Mouse (Mus musculus) left cerebral cortex, adult 11 months (tissue): ENCODE results near the gene Btbd19.

Experiments used
- DNase-seq: peaks from one replicate; pipeline ENCODE4 v3.0.0; 2022; ENCODE audit warnings: low spot score

The Btbd19 gene

DNA sequence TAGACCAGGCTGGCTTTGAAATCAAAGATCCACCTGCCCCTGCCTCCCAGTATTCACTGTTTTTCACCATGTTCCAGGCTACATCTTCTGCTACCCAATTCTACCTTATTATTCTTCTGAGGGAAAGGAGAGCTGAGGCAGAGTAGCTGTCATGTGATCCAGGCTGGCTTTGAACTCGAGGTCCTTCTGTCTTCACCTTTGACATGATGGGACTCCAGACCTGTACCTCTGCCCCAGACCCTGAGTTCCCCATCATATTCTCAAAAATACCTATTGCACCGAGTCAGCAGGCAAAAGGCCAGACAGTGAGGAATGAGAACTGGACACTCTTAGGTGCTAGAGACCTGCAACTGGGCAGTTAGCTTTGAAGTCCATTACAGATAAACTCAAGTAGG lies 9.1 kb upstream of the Btbd19 start:
- DNase-seq, result no peak

DNA sequence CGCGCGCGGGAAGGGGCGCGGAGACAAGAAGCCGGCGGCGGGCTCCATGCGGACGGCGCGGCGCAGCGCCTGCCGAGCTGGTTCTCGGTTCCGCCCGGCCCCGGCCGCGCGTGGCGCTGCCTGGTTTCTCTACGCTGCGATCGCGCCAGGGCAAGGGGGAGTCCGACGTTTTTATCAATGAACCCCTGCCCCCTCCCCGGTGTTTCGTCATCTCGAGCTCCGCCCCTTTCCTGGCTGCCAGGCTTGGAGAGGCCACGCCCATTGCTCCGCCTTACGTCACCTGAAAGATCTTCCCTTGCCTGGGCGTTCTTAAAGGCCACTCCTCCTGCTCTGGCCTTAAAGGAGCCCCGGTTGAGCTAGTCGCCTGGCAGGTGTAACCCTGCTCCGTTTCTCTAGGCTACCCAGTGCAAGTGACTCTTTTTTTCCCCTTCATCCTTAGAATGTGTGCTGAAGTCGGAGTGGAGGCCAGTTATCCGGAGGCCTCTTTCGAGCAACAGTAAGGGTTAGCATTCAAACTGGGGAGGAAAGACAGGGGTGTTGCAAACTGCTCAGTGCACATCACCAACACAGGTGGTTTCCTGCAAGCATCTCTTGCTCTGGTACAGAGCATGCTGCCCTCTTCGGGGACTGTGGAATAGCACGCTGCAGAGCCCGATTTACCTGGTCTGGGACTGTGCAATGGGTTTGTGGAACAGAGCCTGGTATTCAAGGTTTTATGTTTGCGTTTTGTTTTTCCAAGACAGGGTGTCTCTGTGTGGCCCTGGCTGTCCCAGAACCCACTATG lies 8.5 kb upstream of the Btbd19 start, which contains the start of gene Plk3:
Gene Plk3 (minus strand): TSS at position 147 of the 784 bp plus-strand sequence.
- DNase-seq, result peak; percentile 95

DNA sequence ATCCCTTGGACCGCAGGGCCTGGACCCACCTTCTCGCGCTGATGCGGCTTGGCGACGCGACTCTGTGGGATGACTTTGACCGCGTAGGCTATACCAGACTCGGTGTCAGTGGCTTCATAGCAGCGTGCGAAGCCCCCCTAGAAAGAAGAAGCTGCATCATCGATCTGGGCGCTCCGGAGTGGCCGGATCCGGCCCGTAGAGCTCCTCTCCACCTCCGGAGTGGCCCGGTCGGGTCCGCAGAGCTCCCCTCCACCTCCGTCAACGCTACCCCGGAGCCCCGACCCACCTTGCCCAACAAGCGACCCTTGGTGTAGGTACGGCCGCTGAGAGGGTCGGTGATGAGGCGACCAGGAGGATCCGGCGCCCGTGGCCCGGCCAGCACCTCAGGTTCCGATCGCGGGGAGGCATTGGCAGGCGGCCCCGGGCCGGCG lies 7.9 kb upstream of the Btbd19 start:
- no peak for DNase-seq

DNA sequence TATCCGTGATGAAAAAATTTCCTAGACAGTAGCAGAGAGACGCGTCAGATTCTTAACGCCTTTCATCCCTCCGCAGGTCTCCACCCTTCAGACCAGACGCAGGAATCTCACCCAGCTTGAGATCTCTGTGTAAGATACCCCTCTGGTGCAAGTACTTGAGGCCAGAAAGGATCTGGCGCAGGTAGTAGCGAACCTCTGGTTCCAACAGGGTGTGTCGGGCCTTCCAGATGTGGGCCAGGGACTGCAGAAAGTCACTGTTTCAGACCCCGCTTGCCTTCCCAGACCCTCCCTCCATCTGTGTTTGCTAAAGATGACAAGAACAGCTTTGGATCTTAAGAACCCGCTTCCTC lies 7.2 kb upstream of the Btbd19 start:
- DNase-seq, result no peak

DNA sequence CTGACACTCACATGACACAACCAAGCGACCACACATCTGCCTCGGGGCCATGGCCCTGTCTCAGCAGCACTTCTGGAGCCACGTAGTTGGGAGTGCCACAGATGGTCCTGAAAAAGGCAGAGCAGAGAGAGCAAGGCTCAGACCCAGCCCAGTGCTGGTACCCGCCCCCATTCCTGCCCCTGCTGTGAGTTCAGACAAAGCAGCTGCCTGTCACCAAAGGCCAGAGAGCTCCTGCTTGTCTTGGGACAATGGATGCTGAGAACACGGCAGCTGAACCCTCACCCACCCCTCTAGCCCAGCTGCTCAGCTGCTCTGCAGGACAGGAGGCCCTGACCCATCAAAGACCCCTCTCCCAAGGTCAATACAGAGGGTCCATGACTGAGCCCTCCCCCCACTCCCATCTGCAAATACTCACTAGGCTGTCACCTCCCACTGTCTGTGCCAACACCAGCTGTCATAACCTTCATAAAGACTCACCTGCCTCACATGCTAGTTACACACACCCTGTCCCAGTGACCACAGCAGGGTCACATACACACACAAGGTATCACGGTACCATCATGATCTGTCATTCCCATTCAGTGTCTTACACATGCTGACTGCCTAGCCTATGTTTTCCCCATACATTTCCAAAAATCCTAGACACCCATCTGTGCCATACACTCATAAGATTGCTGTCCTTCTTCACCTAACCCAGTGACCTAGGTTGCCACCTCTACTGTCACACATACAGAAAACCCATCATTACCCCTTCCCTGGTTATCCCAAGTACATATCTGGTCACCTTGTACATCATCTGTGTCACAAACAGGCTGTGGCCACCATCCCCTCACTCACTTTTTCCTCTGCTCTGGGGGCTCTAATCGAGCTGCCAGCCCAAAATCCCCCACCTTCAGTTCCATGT lies 6.6 kb upstream of the Btbd19 start:
- DNase-seq, result no peak

DNA sequence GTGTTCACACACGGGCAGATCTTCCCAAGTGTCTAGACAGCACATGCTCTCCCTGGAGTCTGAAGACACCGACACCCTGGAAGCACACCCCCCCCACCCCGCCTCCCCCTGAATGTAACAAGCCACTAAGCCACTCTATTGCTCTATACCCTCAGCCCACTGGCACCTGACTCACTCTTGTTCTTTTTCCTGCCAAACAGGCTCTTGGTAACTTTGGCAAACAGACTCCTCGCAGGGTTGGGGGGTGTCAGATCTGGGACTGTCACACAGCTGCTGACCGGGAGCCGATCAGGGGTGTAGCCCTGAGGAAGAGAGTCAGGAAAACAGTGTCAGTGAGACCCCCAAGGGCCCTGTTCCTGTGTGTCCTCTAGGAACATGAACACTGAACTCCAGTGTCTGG lies 5.7 kb upstream of the Btbd19 start:
- no peak for DNase-seq

DNA sequence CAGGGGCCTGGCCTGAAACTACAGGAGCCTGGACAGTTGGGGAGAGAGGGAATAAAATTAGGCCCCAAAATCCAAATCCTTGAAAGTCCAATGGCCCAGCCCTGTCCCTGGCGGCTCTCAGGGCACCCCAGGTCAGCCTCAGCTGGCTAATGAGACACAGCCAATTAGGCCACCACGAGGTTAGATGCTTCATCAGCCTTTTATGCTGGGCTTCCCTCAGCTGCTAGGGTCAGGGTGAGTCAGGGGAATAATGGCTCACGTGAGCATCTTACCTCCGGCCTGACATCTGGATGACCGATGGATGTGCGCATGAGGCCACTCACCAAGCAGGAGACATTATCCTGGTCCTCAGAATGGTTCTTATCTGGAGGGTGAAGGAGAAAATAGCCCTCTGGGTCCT lies 5.3 kb upstream of the Btbd19 start:
- no peak for DNase-seq

DNA sequence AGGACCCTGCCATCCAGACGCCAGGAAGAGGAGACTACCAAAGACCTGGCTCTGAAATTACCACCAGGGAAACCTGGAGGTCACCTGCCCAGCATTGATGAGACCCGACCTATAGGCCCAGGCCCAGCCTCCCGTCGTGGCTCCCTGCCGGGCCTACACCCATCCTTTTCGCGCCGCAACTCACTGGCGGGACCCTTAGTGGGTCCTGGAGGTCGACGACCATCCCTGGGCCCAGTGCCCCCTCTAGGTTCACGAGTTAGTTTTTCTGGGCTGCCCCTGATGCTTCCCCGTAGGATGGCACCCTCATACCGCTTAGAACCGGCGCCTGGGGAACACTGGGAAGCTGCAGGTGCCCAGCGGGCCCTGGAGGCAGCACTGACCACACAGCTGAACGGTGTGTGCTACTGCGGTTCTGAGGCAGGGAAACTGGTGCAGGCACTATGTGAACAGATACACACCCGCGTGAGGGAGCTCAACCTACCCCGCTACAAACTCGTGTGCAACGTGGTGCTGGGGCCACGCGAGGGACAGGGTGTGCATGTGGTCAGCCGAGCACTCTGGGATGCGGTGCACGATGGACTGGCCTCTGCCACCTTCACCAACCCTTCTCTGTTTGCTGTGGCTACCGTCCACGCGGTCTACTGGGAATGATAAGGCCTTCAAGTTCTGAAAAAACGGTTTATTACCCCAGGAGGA lies 2.6 kb upstream of the Btbd19 start:
- DNase-seq, result no peak

DNA sequence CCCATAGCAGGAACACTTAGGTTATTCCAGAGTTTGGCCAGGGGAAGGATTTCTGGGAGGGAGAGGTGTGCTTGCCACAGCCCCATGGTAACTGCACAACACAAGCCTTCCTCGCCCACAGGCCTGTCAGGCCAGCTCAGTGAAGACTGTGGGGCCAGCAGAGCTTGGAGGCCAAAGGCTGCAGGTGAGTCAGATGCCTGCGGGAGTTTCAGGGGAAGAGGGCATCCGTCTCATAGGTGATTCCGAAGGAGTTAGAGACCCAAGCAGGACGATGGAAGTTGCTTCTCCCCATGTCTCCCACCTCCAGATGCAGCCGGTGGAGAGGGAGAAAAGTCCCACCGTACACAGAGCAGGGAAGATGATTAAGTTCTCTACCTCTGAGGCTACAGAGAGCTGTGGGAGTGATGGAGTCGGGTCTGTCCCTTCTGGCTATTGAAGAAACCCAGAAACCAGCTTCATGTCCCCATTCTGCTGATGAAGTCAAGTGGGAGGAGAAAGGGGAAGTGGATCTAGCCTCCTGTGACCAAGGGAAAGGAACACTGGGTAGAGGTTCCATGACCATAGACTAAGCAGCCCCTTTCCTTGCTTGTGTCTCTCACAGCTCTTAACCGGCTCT lies 1.3 kb upstream of the Btbd19 start, which contains the start of gene Tctex1d4:
Gene Tctex1d4 (plus strand): TSS at position 120 of the 616 bp plus-strand sequence.
- no peak for DNase-seq

DNA sequence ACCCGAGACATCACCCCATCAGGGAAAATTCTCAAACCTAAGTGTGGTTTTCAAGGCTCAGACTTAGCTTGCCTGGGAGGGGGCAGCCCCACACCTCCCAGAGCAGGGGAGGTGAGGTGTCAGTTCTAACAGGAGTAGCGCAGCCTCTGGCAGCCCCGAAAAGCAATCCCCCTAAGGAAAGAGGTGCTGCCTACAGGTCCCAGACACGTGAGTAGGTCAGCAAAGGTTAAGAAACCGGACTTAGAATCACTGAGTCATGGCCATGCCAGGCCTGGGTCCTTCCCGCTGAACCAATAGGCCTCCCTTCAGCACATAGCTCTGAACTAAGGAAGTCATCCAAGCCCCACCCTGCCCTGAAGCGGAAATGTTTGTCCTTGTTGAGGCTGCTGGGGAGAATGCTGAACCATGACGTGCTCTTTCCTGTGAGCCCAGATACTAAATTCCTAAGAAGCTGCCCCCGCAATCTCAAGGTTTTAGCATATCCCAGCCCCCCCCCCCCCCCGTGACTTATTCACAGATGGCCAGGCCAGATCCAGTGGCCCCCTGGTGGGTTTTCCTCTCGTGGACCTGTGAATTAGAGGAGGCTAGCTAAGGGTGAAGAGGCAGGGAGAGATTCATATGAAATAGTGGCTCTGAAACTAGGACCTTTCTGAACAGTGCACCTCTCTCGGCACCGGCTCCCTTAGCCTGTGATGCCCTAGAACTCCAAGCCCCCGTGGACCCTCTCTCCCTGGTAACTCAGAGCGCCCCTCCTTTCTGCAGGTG lies 567 bp upstream of the Btbd19 start:
- peak; percentile 47 for DNase-seq

DNA sequence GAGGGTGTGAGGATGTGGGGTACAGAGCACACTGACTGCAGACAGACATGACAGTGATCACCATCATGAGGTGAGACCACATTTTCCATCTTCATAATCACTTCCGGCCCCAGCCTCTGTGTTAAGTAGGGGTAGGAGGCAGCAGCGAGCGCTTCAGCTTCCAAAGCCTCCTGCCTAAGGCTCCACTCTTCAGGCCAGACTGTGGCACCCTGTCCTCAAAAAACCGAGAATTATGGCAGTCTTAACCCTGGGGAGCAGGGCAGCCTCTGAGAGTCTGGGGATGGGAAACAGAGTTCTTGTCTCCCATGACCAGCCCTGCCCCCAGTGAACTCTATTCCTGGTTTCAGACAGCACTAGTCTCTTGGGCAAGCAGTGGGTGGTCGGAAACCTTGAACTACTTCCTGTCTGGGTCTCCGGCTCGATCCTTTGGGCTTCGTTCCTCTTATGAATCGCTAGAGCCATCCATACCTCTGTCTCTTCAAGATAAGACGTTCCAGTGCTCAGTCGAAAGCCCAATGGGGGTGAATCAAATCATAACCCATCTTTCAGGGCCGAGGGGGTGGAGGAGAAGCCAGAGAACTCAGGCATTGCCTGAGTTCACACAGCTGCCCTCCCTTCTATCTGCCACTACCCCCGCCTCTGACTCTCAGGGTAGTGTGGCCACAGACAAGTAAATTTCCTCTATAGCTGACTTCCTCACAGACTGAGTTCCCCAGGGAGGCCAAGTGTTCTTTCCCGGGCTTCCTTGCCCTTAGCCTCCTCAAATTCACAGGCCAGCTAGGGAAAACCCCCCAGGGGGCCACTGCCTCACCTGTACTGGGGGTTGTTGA lies 792 bp downstream of the Btbd19 start:
- DNase-seq, result no peak

DNA sequence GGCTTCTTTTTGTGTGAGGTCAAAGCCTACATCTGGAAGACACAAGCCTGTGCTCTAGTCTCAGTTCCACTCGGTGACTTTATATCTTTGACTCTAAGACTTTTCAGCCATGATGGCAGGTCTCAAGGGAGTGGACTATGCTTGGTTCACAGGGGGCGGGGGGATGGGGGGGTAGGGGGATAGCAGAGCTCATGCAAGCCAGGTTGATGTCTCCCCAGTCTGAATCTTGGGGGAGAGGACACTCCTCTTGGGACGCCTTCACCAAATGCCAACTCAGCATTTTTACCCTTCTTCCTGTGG lies 1.4 kb downstream of the Btbd19 start:
- DNase-seq, result no peak

DNA sequence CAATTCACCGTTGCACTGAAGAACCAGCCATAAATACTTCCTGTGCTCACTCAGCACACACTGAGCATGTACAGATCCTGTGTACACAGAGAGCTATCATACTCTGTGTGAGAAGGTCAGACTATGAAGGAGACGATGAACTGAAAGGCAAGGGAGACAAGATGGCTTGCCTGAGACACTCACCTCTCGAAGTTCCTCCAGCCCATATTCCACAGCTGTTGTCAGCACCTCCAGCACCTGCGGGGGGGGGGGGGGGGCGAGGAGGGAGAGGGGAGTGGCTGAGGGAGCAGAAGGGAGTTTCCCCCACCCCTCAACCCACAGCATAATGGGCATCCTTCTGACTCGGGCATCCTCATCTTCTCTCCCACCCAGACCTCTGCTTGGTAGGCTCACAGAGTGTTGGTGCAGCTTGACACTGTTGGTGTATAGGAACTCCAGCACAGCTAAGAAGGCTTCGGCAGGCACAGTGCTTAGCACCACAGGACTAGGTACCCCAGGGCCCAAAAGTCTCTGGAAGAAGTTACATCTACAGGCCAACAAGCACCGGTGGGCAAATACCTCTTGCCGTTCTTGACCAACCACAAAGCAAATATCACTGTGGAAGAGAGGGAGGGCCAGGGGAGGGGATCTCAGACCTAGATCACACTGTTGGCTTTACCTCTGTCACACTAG lies 1.8 kb downstream of the Btbd19 start:
- no peak for DNase-seq

DNA sequence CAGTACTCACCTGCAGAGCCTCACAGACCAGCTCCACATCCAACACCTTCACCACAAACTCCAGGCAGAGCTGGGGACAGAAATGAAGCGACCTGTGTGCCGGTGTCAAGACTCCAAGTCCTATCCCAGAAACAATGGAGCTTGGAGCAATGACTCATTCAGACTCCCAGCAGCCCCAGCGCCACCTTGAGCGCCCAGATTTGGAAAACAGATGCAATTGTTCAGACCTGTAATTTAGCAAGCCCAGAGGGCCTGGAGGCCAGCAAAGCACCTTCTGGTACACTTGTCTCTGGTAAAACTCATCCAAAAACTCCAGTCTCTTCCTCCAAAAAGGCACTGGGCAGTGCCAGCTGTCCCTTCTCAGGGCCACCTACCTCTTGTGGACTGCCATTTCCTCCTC lies 3.3 kb downstream of the Btbd19 start:
- DNase-seq, result no peak

DNA sequence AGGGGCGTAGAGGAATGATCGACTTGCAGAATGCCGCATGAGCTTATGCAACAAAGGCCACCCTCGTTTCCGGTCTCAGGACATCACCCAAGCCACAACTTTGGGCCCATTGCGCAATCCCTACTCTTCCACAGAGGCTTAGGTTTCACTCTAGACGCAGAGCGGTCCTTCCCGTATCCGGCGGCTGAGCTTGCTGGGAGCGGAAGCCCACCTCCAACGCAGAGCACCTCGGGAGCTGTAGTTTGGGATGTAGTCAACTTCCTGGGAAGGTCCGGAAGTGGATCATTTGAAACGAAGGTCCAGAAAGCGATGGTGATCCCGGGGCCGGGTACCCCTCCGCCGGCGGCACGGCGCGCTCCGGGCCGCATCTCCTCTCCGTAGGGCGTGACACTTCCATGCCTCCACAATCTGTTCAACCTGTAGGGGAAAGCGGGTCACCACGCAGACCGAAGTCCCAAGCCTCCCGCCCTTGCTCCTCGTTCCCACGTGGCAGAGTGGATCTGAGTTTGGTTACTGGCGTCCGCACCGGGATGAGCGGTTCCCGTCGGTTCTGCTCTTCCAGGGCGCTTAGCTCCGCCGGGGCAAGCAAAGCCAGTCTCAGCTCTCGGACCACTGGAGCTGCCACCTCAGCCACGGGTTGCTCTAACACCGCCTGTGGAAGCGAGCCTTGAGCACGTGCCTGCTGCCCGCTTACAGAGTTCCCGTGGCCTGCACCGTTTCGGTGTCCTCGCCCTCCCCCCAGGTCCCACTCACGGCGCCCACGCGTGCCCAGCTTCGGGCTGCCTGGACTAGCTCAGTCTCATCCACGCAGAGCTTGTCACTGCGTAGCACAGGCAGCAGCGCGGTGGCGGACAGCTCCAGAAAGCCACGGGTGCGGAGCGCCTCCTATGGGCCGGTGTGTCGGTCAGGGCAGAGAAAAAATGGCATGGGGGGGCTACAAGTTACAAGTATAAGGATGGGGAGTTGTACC lies 4.8 kb downstream of the Btbd19 start:
- DNase-seq, result peak; percentile 94

DNA sequence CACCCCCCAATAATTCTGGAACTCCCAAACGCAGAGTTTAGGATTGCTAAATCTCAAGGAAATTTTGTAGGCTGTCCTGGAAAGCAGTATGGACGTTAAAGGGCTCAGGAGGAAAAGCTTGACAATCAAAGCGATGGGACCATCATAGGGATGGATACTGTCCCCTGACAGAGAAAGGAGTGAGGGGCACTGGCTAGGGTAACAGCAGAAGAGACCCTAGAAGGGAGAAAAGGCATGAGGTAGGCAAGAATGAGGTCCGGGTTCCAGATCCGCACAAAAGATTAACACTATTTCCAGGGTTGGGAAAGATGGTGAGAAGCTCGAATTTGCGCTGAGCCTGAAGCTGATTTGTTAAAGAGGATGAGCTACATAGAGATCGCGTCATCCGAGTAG lies 5.5 kb downstream of the Btbd19 start:
- DNase-seq, result no peak

DNA sequence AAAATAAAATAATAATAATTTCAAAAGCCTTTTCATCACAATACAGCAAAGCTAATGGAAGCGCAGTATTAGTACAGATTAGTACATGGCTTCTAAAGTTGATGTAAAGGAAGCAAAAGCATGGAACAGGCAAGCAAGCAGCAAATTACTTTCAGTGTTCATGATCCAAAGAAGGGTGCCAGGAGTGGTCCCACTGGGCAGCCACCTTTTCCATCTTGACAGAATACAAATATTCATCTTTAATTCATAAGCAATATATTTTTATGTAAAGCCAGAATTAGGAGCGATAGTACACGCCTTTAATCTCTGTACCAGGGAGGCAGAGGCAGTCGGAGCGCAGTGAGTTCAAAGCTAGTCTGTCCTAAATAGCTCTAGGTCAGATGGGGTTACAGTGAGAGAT lies 5.9 kb downstream of the Btbd19 start:
- no peak for DNase-seq

DNA sequence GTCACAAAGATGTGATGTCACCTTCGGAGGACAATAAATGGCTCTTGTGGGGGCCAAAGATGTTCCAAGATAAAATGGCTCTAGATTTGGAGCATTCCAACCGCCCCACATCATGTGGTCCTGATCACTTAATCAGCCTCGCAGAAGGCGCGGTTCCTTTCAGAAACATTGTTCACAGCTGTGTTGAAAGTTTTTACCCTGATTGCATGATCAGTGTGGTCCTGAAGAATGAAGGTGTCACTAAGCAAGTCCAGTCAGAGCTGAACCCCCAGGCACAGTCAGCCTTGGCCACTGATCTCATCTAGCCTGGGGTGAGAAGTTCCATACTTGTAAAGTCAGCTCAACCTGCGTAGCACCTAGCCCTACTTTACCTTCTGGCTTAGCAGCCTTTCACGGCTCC lies 7.6 kb downstream of the Btbd19 start:
- DNase-seq, result no peak

DNA sequence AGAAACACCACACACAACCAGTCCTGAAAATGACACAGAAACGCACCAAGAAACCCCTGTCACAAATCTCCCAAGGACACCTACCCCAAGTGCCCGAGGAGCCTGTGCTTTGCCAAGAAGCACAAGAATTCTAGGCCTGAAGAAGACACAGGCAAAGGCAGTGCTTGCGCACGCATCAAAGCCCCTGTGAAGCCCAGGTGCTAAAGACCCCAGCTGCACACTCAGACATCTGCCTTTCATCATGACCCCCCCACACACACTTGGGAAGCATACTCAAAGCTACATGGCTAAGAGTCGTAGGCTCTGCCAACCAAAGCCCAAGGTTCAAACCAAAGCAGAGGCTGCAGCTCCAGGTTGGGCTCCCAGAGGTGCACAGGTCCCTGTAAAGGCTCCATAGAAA lies 9.9 kb downstream of the Btbd19 start:
- DNase-seq, result no peak
